Mouse (Mus musculus) spleen, postnatal 14 days (tissue): ENCODE data around the gene Jarid2.
"Not testable (repeated sequence)": the region's sequence is repeated elsewhere in the genome, so short reads cannot be mapped to it uniquely, and the experiment has no call there.

Experiments
- DNase-seq, 2 experiments: peaks; one replicate each; pipeline ENCODE4 v3.0.0; 2021 to 2022; ENCODE audit warnings: low spot score in 2 of 2

Jarid2 gene

DNA sequence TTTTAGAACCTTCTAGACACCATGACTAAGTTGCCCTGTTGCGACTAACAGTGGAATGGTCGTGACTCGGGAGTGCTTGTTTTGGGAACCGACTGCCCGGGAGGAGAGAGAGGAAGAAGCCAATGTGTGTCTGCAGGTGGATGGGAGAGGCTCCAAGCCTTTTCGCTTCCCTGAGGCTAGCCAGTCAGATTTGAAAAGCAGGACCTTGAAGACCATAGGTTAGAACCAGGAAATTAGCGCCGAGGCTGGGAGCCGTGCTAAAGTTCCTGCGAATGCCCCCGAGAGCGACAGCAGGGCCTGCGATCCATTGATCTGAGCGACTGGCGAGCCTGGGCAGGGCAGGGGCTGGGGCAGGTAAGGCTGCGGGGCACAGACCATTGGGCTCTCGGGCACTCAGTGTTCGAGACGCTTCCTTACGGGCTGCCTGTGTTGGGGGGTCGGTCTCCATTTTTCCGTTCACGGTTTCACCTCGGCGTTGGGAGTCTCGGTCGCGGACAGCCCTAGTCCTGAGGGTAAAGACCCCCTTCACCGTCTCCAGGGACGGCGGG lies at the start of gene Jarid2:
Gene Jarid2 (plus strand): TSS at position 51 of the 548 bp plus-strand sequence.
- peak; percentile 14 to 29 for DNase-seq

DNA sequence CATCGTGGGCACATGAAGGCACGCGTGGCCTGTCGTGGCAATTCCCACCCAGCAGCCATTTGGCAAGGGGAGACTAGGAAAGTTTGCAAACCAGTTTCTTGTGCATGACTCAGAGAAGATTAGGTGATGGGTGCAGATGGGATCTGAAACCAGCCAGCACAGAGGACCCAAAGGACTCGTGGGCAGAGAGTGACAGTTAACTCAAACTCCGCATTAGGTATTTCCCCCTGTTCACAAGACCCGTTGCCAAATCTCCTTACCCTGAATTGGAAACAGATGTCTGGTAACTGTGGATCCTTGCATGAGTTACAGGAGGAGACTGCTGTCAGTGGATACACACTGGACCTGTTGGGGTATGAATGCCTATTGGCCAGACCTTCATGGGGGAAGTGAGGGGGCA lies 48.2 kb upstream of the Jarid2 start:
- DNase-seq, result no peak

DNA sequence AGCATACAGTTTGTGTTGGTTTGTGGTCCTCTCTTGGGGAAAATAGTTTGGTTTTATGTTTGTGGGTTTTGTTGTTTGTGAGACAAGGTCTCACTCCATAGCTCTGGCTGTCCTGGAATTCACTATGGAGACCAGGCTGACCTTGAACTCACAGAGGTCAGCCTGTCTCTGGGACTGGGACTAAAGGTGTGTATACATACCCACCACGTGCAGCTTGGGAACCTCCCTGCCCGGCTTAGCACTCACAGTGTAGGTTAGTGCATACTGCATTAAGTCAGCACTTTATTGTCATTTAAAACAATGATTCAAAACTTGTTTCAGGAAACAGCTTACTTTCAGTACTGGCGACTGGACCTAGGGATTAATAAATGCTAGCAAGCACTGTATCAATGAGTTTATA lies 41.1 kb upstream of the Jarid2 start:
- DNase-seq, result no peak

DNA sequence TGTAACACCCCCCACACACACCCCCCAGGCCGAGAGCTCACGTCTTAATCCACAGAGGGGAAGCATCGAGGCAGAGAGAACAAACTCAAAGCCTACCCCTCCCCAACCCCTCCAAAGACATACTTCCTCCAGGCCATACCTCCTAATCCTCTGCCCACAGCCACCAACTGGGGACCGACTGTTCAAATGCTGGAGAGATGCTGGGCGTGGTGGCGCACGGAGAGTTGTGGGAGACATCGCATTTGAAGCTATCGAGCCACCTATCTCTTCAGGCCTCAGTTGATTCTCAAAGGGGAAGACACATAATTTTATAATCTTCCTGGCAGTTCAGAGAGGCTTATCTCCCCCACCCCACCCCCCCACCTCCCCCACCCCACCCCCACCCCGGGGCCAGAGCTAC lies 31.6 kb upstream of the Jarid2 start:
- DNase-seq, result no peak

DNA sequence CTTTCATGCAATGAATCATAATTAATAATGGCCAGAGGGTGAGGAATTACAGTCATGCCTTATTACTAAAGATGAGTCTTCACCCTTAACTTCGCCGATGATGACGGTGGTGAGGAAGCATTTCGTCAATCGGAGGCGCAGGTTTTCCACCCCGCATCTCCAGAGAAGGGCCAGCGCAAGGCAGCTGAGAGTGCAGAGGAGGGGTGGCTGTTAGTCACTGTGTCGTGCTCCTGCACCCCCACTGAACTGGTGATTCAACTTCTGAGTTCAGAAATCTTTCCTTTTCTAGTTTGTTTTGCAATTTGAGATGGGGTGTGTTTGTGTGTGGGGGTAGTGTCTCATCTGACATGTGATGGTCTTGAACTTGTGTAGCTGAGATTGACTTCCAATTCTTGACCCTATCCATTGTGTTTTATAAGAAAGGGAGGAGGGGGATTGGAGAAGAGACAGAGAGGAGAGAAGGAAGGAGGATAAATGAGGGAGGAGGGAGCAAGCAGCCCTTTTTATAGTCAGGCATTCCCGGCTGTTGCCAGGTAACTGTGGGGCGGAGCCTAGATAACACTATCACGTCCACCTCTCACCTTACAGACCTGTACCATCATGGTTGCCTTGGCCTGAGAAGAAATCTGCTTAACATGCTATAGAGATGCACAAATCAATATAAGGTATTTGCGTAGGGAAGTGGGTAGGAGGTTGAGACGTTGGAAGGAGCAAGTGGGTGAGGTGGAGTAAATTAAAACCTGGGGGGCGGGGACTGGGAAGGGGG lies 25.1 kb upstream of the Jarid2 start:
- DNase-seq, result no peak

DNA sequence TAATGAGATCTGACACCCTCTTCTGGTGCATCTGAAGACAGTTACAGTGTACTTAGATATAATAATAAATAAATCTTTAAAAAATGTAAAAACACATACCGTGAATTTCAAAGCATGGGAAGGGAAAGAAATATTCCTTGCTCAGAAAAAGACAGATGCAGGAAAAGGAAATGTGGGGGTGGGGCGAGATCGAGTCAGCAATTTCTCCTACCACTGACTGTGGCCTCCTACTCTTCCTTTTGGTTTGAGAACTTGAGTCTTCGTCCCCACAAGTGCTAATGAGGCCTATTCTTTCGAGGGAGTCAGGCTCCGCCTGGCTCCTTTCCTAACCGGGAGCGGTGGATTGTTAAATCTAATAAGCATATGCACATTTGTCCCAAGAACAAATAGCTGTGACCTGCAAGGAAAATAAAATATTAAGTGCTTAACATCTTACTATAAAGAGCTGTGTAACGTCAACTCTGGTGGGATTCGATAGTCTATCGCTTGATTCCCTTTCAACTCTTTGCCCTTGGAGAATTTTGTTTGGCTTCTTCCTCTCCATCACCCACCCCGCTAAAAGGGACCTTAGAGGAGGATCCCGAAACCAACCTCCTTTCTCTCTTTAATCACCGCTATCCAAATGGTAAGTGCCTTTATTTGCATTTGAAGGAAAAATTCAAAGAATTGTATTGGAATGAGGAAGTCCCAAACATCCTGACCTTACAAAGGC lies 24.1 kb upstream of the Jarid2 start:
- DNase-seq, result no peak

DNA sequence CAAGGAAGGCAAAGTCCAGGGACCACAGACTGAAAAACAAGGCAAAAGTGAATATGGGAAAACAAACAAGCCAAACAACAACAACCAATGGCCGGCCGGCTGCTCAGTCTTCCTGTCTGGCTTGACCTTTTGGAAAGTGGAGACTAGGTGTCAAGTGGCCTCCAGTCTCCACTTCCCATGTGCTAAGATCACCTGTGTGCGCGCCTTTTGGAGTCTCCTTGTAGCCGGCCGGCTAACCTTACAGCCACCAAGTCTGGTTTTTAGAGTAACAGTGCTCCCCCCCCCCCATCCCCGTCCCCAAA lies 23.6 kb upstream of the Jarid2 start:
- DNase-seq, result no peak

DNA sequence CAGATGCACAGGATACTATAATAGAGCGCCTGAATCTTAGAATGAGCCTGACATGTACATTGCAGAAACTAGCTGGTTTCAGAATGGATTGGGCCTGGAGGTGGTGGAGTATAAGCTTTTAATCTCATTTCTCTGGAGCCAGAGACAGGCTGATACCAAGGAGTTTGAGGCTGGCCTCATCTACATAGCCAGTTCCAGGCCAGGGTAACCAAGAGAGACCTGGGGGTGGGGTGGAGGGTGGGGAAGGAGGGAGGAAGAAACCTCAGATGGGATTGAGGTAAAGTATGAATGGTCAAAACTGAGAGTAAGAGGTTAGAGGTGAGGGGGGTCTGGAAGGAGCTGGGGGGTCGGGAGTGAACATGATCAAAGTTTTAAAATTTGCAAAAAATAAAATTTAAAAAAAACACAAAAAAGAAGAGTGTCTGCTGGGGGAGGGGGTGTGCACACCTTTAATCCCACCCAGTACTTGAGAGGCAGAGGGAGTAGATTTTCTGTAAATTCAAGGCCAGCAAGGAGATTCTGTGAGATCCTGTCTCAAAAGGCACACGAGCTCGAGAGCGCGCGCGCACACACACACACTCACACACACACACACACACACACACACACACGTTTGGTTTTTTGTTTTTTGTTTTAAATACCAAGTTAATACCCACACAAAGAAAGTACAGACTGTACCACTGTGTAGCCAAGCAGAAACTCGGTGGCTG lies 22.9 kb upstream of the Jarid2 start:
- DNase-seq, result no peak

DNA sequence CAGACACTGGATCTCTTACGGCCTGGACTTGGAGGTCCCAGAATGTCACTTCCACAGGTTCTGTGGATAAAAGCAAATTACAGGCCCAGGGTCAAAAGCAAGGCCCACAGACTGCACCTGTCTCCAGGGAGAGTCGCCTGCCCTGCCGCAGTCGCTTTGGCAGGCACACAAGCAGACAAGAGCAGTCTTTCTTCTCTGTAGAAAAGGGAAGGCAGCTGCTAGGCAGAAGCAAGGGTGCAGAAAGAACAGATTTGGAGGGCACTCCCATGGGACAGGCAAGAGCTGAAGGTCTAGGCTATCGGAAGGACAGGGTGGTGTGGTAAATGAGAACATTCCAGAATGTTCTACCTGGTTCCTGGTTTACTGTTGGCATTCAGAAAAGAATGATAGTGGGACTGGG lies 22.1 kb upstream of the Jarid2 start:
- DNase-seq, result no peak

DNA sequence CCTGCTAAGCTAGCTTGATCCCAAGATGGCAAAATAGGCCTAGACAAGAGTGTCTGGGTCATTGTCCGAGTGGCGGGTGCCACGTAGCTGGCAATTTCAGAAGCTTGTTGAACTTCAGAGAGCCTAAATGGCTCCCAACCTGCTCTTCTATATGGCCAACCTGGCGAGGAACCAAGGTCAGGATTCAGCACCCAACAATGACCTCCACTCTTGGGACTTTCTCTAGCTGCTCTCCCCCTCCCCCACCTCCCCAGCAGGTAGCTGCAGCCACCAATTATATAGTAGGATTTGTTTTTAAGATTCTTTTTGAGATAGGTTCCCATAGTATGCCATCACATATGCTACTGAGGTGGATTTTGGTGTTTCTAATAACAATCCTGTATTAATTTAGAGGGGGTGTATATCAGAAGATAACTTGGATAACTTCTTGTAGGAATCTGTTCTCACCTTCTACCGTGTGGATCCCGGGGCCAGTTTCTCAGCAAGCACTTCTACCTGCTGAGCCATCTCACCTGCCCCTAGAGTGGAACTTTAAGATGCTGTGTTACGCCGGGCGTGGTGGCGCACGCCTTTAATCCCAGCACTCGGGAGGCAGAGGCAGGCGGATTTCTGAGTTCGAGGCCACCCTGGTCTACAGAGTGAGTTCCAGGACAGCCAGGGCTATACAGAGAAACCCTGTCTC lies 20.8 kb upstream of the Jarid2 start:
- DNase-seq, result no peak

DNA sequence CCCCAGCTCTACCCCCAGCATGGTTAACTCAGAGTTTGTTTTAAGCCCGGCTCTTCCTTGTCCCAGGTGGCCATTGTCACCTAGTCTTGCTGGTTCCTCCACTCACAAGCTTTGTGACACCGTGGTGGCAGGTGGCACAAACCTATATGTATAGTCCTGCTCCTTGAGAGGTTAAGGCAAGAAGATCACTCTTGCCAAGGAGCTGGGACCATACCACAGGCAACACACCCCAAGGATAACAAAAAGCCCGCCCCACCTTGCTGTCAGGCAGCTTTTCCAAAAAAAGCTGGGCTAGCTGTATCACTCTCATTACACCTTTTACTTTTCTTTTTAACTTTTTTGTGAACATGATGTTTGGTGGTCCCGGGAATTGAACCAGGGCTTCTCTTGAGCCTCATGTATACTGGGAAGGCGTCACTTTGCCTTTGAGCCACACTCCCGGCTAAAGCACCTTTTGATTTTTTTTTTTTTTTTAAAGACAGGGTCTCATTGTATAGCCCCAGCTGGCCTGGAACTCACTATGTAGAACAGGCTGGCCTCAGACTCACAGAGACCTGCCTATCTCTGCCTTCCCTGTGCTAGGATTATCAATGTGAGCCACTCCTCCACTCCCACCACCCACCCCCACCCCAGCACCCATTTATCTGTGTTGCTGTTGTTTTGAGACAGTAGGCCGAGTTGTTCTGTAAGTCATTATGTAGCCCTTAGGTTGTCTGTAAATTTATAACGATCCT lies 19.4 kb upstream of the Jarid2 start:
- no peak for DNase-seq

DNA sequence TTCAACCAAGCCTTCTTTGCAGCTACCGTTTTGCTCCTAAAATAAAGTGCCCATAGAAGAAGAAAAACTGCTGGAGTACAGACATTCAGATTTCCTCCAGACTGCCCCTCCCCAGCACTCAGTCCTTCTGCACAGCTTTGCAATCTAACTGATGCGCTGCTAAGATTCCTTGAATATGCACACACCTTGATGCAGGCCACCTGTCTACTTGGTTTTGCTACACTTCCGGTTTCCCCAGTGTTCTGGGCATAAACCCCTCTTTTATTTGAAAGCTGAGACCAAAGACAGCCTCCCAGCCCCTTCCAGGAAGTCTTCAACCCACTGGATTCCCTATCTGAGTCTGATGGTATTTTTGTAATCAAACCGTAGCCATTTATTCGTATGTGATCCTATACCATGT lies 18.2 kb upstream of the Jarid2 start:
- DNase-seq, result no peak

DNA sequence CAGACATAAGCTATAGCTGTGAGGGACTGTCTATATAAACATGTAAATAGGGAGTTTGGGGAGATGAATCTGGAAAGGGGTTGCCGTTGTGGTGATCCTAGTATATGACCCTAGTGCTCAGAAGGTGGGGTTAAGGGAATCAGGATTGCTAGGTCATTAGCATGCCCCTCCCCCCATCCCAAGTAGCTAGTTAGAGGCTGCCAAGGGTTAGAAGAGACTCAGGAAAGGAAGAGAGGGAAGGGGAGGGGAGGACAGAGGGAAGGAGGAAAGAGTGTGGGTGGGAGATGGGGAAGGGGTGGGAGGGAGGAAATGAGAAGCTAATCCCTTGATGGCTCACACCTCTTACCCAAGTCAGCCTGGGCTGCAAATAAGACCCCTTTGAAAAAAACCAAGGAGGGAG lies 17.4 kb upstream of the Jarid2 start:
- no peak for DNase-seq

DNA sequence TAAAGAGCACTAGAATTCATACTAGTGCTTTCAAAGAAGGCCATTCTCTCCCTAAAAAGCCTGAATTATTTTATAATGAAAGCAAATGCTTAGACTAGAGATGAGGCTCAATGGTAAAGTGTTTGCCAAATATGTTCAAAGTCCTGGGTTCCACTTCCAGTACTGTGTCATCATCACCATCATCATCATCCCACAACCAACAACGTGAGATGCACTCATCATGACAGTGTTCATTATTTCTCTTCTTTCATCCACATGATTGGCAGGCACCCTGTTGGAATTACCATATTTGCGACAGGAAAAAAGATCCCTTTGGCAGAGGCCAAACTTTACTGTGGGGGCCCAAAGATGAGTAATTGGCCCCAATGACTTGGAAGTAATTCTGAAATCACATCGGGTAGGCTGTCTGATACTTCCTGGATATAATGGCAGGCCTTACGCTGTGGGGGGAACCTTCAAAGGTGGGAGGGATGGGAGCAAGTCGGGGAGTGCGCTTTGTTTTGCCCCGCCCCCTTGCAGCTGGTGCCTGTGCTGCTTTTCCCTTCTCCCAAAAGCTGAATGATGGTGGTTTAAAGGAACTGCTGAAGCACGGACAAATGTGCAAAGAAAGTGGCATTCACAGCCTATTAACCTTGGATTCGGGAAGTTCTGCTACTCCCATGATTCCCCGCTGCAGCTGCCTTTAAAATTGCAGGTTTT lies 13.9 kb upstream of the Jarid2 start:
- no peak for DNase-seq

DNA sequence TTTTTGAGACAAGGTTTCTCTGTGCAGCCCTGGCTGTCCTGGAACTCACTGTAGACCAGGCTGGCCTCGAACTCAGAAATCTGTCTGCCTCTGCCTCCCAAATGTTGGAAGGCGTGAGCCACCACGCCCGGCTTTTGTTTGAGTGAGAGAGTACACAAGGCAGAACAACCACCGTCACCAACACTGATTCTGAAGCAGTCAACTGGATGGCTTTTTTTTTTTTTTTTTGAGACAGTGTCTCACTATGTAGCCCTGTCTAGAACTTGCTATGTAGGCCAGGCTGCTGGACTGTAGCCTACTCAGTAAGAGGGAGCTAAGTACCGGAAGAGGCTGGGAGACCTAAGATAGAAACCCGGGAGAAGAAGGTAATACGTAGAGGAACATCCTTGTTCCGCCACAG lies 11.4 kb upstream of the Jarid2 start:
- no peak for DNase-seq

DNA sequence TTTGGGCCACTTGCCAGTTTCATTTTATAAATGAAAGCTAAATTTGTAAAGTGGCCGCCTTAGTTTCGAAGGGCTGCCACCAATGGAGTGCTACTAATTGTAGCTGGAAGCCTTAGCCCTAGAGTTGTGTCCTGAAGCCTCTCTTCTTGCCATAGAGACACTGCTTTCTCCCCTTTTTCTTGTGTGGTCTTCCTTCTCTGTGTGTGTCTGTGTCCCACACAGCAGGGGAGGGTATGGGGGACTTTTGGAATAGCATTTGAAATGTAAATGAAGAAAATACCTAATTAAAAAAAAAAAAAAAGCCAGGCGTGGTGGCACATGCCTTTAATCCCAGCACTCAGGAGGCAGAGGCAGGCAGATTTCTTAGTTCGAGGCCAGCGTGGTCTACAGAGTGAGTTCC lies 10.8 kb upstream of the Jarid2 start:
- not testable (repeated sequence) for DNase-seq

DNA sequence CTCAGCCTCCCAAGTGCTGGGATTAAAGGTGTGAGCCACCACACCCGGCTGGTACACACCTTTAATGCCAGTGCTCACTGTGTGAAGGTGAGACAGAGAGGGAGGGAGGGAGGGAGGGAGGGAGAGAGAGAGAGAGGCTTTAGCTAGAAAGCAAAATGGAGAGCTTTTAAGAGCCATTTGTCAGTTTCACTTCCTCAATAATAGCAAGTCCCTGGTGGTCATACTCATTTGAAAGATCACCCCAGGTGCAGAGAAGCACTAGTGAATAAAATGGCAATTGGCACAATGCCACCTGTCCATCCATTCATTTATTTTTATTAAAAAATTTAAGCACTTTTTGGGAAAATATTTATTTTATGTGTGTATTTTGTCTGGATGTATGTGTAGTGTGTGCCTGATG lies 9.2 kb upstream of the Jarid2 start:
- DNase-seq, result no peak

DNA sequence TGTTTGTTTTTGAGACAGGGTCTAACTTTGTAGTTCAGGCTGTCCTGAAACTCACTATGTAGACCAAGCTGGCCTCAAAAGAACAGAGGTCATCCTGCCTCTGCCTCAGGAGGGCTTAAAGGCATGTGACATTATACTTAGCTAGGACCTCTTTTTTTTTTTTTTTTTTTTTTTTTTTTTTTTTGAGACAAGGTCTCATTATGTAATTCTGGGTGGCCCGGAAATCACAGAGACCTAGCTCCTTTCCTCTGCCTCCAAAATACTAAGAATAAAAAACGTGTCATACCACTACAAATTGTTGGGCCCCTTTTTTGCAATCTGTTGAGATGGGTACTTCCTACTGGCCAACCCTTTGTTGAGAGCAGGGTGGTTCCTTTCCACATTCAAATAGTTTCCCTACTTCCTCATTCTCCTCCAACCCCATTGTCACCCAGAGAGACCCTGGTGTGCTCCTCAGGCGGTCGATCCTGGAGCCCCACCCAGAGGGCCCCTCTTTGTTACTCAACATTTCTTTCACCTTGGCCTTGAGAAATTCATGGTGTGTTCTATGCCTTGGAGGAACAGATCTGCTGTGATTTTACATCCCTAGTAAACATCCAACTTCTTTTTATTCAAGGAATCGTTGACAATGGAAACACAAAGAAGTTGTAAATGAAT lies 7.3 kb upstream of the Jarid2 start:
- no peak for DNase-seq

DNA sequence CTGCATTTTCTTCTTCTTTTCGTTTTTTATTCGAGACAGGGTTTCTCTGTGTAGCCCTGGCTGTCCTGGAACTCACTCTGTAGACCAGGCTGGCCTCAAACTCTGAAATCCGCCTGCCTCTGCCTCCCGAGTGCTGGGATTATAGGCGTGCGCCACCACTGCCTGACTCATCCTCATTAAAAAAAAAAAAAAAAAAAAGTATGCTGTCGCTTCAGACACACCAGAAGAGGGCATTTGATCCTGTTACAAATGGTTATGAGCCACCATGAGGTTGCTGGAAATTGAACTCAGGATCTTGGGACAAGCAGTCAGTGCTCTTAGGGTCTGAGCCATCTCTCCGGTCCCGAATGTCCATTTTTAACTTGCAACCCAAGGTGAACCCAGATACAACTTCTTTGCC lies 5.8 kb upstream of the Jarid2 start:
- DNase-seq, result not testable (repeated sequence)

DNA sequence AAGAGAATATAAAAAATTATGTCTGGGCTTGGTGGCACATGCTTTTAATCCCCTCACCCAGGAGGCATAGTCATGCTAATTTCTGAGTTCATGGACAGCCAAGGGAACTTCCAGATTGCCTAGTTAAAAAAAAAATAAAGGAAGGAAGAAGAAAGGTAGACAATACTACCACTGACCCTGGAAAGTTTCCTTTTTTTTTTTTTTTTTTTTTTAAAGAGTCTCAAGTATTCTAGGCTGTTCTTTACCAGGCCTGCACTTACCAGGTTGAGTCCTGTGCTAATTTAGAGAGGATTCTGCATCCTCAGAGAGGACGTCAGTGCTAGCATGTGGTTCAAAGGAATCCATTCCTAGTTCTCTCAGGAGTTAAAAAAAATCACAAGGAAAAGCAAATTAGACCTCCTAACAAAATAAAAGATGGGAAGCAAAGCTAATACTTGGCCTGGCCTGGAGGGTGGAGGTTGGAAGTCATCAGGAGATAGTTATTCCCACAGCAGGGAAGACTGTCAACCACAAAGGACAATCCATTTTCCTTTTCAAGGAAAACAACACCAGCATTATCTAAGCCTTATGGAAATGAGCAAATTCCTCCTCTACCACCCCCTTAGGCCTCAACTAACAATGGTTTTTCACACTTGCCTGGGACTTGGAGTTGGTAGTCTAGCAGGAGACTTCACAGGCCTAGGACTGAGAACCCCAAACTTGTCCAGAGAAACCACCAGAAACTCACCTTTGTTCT lies 961 bp upstream of the Jarid2 start:
- no peak for DNase-seq
